Mouse (Mus musculus): Measurements from ENCODE around the gene Tesc. TPM values are rescaled to one million over a fixed set of nuclear protein-coding genes. Genes with fewer than 3 reads are reported as not detected.

Tesc gene
- polyA plus RNA-seq, 1 experiment from 2014 or later, result 29.4 TPM

DNA sequence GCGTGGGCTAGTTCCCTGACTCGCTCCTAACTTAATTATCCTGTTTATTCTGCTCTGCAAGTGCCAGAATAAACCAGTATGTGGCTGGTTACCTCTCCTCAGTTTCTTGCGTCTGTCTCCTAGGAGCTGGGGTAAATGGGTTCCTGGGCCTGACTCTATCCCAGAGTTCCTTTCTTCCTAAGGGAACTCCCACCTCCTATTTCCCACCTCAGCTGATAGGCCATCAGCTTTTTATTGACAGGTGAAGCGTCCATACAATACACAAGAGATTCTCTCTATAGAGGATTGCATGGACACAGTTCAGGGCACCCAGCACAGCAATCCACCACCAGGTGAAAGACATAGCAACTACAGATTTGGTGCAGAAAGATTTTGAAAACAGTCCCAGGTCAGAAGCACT lies 16.2 kb downstream of the Tesc start:
- Histone ChIP-seq H3K36me3 (ENCODE audit: insufficient read depth, low read length) (no peaks in the 10 kb centered on the region), H3K27ac (no peak overlapping the region), H3K4me2 (ENCODE audit: low read length) (no peak overlapping the region), H3K4me3 (replicated peaks; ENCODE audit: low read depth, low read length) (no peak overlapping the region), H3K9ac (ENCODE audit: low read depth, low read length) (no peak overlapping the region), H3K4me1 (replicated peaks; ENCODE audit: insufficient read depth, low read length) (no peaks in the 10 kb centered on the region), H3K27me3 (ENCODE audit: insufficient read depth, low read length) (no peaks in the 10 kb centered on the region), H3K9me3 (replicated peaks; ENCODE audit: low read length) (no peaks in the 10 kb centered on the region)
- TF ChIP-seq CTCF (IDR thresholded peaks at IDR 0.05; ENCODE audit: low read depth), result no peak
- no peak for DNase-seq (ENCODE audit: low spot score)
- no peak for ATAC-seq (replicated peaks; ENCODE audit: low FRiP score, low read depth)
- WGBS, result 77% methylated on average over 4 of the region's 4 CpGs

DNA sequence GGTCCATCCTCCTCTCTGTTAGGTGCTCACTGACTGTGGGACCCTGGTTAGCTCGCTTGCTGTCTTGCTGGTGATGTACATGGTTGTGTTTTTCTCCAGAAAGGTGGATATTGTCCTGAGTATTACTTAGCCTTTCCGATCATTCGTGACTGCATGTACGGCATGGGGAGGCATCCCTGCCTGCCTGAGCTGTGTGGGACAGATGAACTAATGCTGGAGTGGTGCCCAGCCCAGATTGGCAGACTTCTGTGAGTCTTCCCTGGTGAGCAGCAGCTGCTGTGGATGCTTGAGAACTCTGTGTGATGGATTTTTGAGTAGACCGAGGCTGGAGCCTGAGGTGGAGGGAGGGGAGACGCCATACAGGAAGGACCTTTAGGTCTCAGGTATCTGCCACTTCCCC lies 17.4 kb downstream of the Tesc start:
- Histone ChIP-seq H3K27ac (no peak overlapping the region), H3K4me1 (replicated peaks; ENCODE audit: insufficient read depth, low read length) (no peaks in the 10 kb centered on the region), H3K27me3 (ENCODE audit: insufficient read depth, low read length) (no peaks in the 10 kb centered on the region), H3K9me3 (replicated peaks; ENCODE audit: low read length) (no peaks in the 10 kb centered on the region), H3K4me2 (ENCODE audit: low read length) (no peak overlapping the region), H3K4me3 (replicated peaks; ENCODE audit: low read depth, low read length) (no peak overlapping the region), H3K9ac (ENCODE audit: low read depth, low read length) (no peak overlapping the region), H3K36me3 (ENCODE audit: insufficient read depth, low read length) (no peaks in the 10 kb centered on the region)
- 88% methylated on average over 6 of the region's 6 CpGs for WGBS
- DNase-seq (ENCODE audit: low spot score), result no peak
- no peak for TF ChIP-seq CTCF (IDR thresholded peaks at IDR 0.05; ENCODE audit: low read depth)
- ATAC-seq (replicated peaks; ENCODE audit: low FRiP score, low read depth), result no peak

DNA sequence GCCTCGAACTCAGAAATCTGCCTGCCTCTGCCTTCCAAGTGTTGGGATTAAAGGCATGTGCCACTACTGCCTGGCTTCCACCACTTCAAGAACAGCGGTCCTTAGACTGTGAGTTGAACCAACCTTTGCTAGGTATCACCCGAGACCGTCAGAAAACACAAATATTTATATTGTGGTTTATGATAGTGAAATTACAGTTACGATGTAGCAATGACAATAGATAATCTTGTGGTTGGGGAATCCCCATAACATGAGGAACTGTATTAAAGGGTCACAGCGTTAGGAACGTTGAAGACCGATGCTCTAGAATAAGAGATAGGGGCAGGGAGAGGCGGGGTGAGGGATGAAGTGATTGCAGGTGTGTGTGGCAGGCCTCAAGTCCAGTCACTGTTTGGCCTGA lies 17.8 kb downstream of the Tesc start:
- ATAC-seq (replicated peaks; ENCODE audit: low FRiP score, low read depth), result no peak
- H3K27me3 ChIP-seq (ENCODE audit: insufficient read depth, low read length), result no peaks in the 10 kb centered on the region
- H3K4me2 ChIP-seq (ENCODE audit: low read length), result no peak overlapping the region
- H3K36me3 ChIP-seq (ENCODE audit: insufficient read depth, low read length), result no peaks in the 10 kb centered on the region
- no peaks in the 10 kb centered on the region for H3K9me3 ChIP-seq (replicated peaks; ENCODE audit: low read length)
- H3K4me1 ChIP-seq (replicated peaks; ENCODE audit: insufficient read depth, low read length), result no peaks in the 10 kb centered on the region
- no peak overlapping the region for H3K27ac ChIP-seq
- no peak for TF ChIP-seq CTCF (IDR thresholded peaks at IDR 0.05; ENCODE audit: low read depth)
- H3K9ac ChIP-seq (ENCODE audit: low read depth, low read length), result no peak overlapping the region
- H3K4me3 ChIP-seq (replicated peaks; ENCODE audit: low read depth, low read length), result no peak overlapping the region
- no peak for DNase-seq (ENCODE audit: low spot score)
- WGBS, result 92% methylated on average over 9 of the region's 9 CpGs

DNA sequence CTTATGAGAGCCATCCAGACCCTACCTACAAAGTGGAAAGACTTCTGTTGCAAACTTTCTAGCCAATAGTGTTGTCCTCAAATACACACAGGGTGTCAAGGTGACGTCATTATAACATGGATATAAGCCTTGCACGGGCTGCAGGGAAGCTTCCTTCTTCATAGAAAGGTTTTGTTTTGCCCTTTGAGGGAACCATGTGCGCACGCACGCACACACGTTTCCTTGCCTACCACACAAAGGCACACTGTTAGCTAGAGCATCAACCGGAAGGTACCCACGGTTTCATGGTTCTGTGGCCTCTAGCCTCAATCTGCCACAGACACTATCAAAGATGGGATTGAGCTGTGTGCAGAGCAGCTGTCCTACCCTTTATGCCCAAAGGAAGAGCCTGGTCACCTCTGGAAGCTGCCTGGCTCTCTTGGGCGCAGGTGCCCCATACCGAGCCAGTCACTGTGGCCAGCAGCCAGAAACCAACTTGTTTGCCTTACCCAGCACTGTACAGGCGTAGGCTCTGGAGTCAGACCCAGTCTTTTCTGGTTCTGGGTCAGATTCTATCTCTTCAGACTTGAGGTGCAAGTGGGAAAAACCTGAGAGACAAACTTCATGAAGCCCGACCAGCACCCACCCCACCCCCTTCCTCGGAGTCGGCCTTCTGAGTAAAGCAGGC lies 19.7 kb downstream of the Tesc start:
- Histone ChIP-seq H3K36me3 (ENCODE audit: insufficient read depth, low read length) (no peaks in the 10 kb centered on the region), H3K4me1 (replicated peaks; ENCODE audit: insufficient read depth, low read length) (no peaks in the 10 kb centered on the region), H3K9ac (ENCODE audit: low read depth, low read length) (no peak overlapping the region), H3K9me3 (replicated peaks; ENCODE audit: low read length) (no peaks in the 10 kb centered on the region), H3K4me2 (ENCODE audit: low read length) (no peak overlapping the region), H3K4me3 (replicated peaks; ENCODE audit: low read depth, low read length) (no peak overlapping the region), H3K27ac (peak overlapping the region; percentile 44), H3K27me3 (ENCODE audit: insufficient read depth, low read length) (no peaks in the 10 kb centered on the region)
- WGBS, result 88% methylated on average over 14 of the region's 14 CpGs
- no peak for TF ChIP-seq CTCF (IDR thresholded peaks at IDR 0.05; ENCODE audit: low read depth)
- ATAC-seq (replicated peaks; ENCODE audit: low FRiP score, low read depth) (no peak), DNase-seq (ENCODE audit: low spot score) (no peak)

DNA sequence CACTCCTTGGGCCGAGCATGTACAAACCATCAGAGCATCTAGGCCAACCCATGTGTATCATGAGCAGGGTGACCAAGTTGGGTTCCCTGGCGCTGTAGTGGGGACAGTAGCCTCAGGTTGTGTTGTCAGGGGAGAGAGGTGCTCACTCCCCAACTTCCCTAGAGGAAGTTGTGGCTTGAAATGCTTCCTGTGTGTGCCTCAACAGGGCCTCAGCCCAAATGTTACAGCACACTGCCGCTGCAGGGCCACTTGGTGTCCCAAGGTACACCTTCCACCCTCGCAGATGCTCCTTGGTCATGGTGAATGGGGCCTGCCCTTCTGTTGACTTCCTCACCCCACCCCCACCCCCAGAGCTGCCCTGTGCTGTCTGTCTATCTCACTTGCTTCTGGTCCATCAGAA lies 20.9 kb downstream of the Tesc start:
- ATAC-seq (replicated peaks; ENCODE audit: low FRiP score, low read depth), result no peak
- Histone ChIP-seq H3K36me3 (ENCODE audit: insufficient read depth, low read length) (no peaks in the 10 kb centered on the region), H3K4me3 (replicated peaks; ENCODE audit: low read depth, low read length) (no peak overlapping the region), H3K4me2 (ENCODE audit: low read length) (no peak overlapping the region), H3K27ac (no peak overlapping the region), H3K9ac (ENCODE audit: low read depth, low read length) (no peak overlapping the region), H3K27me3 (ENCODE audit: insufficient read depth, low read length) (no peaks in the 10 kb centered on the region), H3K9me3 (replicated peaks; ENCODE audit: low read length) (no peaks in the 10 kb centered on the region), H3K4me1 (replicated peaks; ENCODE audit: insufficient read depth, low read length) (no peaks in the 10 kb centered on the region)
- TF ChIP-seq CTCF (IDR thresholded peaks at IDR 0.05; ENCODE audit: low read depth), result no peak
- WGBS, result 87% methylated on average over 4 of the region's 4 CpGs
- DNase-seq (ENCODE audit: low spot score), result no peak

DNA sequence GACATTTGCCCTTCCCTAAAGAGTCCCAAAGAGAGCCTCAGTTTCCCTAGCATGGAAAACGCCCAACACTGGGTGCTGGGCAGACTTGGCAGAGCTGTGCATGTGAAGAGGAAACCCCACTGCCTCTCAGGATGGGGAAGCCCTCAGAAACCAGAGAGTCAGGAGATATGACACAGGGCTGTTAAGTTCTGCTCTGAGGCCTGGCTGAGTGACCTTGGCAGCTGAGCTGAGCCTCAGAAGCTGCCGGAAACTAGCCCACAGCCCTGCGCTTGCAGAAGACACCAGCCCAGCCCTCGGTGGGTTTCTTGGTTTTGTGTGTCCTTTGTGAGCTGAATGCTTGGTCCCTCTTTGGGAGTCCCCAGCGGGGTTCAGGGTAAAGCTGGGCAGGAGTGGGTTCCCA lies 21.4 kb downstream of the Tesc start:
- H3K27ac ChIP-seq, result no peak overlapping the region
- H3K27me3 ChIP-seq (ENCODE audit: insufficient read depth, low read length), result no peaks in the 10 kb centered on the region
- H3K4me1 ChIP-seq (replicated peaks; ENCODE audit: insufficient read depth, low read length), result no peaks in the 10 kb centered on the region
- whole genome bisulfite sequencing, result 86% methylated on average over 5 of the region's 5 CpGs
- TF ChIP-seq CTCF (IDR thresholded peaks at IDR 0.05; ENCODE audit: low read depth), result no peak
- H3K4me2 ChIP-seq (ENCODE audit: low read length), result no peak overlapping the region
- H3K36me3 ChIP-seq (ENCODE audit: insufficient read depth, low read length), result no peaks in the 10 kb centered on the region
- H3K4me3 ChIP-seq (replicated peaks; ENCODE audit: low read depth, low read length), result no peak overlapping the region
- no peak overlapping the region for H3K9ac ChIP-seq (ENCODE audit: low read depth, low read length)
- DNase-seq (ENCODE audit: low spot score), result no peak
- ATAC-seq (replicated peaks; ENCODE audit: low FRiP score, low read depth), result no peak
- no peaks in the 10 kb centered on the region for H3K9me3 ChIP-seq (replicated peaks; ENCODE audit: low read length)

DNA sequence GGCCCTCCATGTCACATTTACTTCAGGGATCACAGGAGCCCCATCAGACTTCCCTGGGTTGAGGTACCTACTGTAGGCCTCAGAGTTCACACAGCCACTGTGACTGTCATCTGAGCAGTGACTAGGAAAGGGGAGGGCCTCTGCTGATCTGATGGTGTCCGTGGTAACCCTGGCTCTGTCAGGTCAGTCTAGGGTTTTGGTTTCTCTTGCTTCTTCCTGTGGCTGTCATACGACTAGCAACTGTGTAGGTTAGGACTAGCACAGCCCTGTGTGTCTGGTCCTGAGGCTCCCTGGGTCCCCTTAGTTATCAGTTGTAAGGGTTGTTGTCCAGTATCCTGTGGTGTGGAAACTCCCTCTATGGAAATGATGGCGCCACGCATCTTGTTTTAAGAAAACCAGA lies 23.2 kb downstream of the Tesc start:
- ATAC-seq (replicated peaks; ENCODE audit: low FRiP score, low read depth) (no peak), DNase-seq (ENCODE audit: low spot score) (no peak)
- no peak overlapping the region for H3K4me2 ChIP-seq (ENCODE audit: low read length)
- H3K9ac ChIP-seq (ENCODE audit: low read depth, low read length), result no peak overlapping the region
- H3K9me3 ChIP-seq (replicated peaks; ENCODE audit: low read length), result no peaks in the 10 kb centered on the region
- H3K36me3 ChIP-seq (ENCODE audit: insufficient read depth, low read length), result no peaks in the 10 kb centered on the region
- H3K4me3 ChIP-seq (replicated peaks; ENCODE audit: low read depth, low read length), result no peak overlapping the region
- no peak overlapping the region for H3K27ac ChIP-seq
- 64% methylated on average over 4 of the region's 4 CpGs for WGBS
- H3K27me3 ChIP-seq (ENCODE audit: insufficient read depth, low read length), result no peaks in the 10 kb centered on the region
- TF ChIP-seq CTCF (IDR thresholded peaks at IDR 0.05; ENCODE audit: low read depth), result no peak
- no peaks in the 10 kb centered on the region for H3K4me1 ChIP-seq (replicated peaks; ENCODE audit: insufficient read depth, low read length)
